Mouse (Mus musculus): ENCODE measurements around the gene Olfr1316. TPM values are rescaled to one million over a fixed set of nuclear protein-coding genes. Genes with fewer than 3 reads are reported as not detected.

The Olfr1316 gene
- not detected in 2 replicates for polyA plus RNA-seq (2016; fragmentation: Nextera tagmentation; extraction: Ambion mirVana)

- no peak for ATAC-seq (ENCODE audit: insufficient number of reproducible peaks, insufficient read depth, low FRiP score, low TSS enrichment)
- Histone ChIP-seq H3K4me1 (no peaks in the 10 kb centered on the region), H3K27ac (no peak within 1 kb of the TSS), H3K9ac (no peak within 1 kb of the TSS), H3K27me3 (no peaks in the 10 kb centered on the region), H3K9me3 (no peaks in the 10 kb centered on the region), H3K36me3 (no peaks in the 10 kb centered on the region), H3K4me2 (replicated peaks) (no peak within 1 kb of the TSS), H3K4me3 (no peak within 1 kb of the TSS)
- WGBS = 82% methylated on average over 2 of the region's 2 CpGs
Observed at GRCm38 (mm10) chr2:112134877-112135276, at the start of gene Olfr1316. Olfr1316 (minus strand) TSS chr2:112134977.

GRCm38 (mm10) chr2:112153898-112154297, 19.1 kb upstream of the Olfr1316 start, which contains the start of gene Olfr1318:
Olfr1318 (plus strand) TSS chr2:112154198.
- Histone ChIP-seq H3K4me3 (no peak within 1 kb of the TSS), H3K4me1 (no peaks in the 10 kb centered on the region), H3K27me3 (no peaks in the 10 kb centered on the region), H3K4me2 (replicated peaks) (no peak within 1 kb of the TSS), H3K27ac (no peak within 1 kb of the TSS), H3K36me3 (no peaks in the 10 kb centered on the region), H3K9me3 (no peaks in the 10 kb centered on the region), H3K9ac (no peak within 1 kb of the TSS)
- no peak for ATAC-seq (ENCODE audit: insufficient number of reproducible peaks, insufficient read depth, low FRiP score, low TSS enrichment)

- Histone ChIP-seq H3K9ac (no peak within 1 kb of the TSS), H3K36me3 (no peaks in the 10 kb centered on the region), H3K4me1 (no peaks in the 10 kb centered on the region), H3K4me2 (replicated peaks) (no peak within 1 kb of the TSS), H3K27ac (no peak within 1 kb of the TSS), H3K9me3 (no peaks in the 10 kb centered on the region), H3K27me3 (no peaks in the 10 kb centered on the region), H3K4me3 (no peak within 1 kb of the TSS)
- 82% methylated on average over 2 of the region's 2 CpGs for WGBS
- no peak for ATAC-seq (ENCODE audit: insufficient number of reproducible peaks, insufficient read depth, low FRiP score, low TSS enrichment)
Observed at GRCm38 (mm10) chr2:112140029-112140428, 5.3 kb upstream of the Olfr1316 start, which contains the start of gene Olfr1317. Olfr1317 (plus strand) TSS chr2:112140329.

- WGBS = 66% methylated on average over 1 of the region's 1 CpGs
- 0 out of 2 replicates have a peak, but pooled peaks cover 3% of the 10 kb centered on the region for H3K9me3 ChIP-seq
- no peak within 1 kb of the TSS for H3K27ac ChIP-seq
- no peak within 1 kb of the TSS for H3K9ac ChIP-seq
- no peak for ATAC-seq (ENCODE audit: insufficient number of reproducible peaks, insufficient read depth, low FRiP score, low TSS enrichment)
- H3K4me2 ChIP-seq (replicated peaks) = no peak within 1 kb of the TSS
- no peaks in the 10 kb centered on the region for H3K27me3 ChIP-seq
- H3K36me3 ChIP-seq = no peaks in the 10 kb centered on the region
- no peaks in the 10 kb centered on the region for H3K4me1 ChIP-seq
- no peak within 1 kb of the TSS for H3K4me3 ChIP-seq
Observed at GRCm38 (mm10) chr2:112115340-112115739, 19.4 kb downstream of the Olfr1316 start, which contains the start of gene Olfr1315-ps1. Olfr1315-ps1 (minus strand) TSS chr2:112115440.

- Histone ChIP-seq H3K9me3 (no peaks in the 10 kb centered on the region), H3K4me2 (replicated peaks) (no peak within 1 kb of the TSS), H3K9ac (no peak within 1 kb of the TSS), H3K27ac (no peak within 1 kb of the TSS), H3K4me1 (no peaks in the 10 kb centered on the region), H3K27me3 (no peaks in the 10 kb centered on the region), H3K36me3 (no peaks in the 10 kb centered on the region), H3K4me3 (no peak within 1 kb of the TSS)
- no peak for ATAC-seq (ENCODE audit: insufficient number of reproducible peaks, insufficient read depth, low FRiP score, low TSS enrichment)
Observed at GRCm38 (mm10) chr2:112096681-112097080, 38.1 kb downstream of the Olfr1316 start, which contains the start of gene Olfr1314. Olfr1314 (minus strand) TSS chr2:112096781.

- ATAC-seq (ENCODE audit: insufficient number of reproducible peaks, insufficient read depth, low FRiP score, low TSS enrichment) = no peak
- Histone ChIP-seq H3K4me2 (replicated peaks) (no peak within 1 kb of the TSS), H3K9me3 (no peaks in the 10 kb centered on the region), H3K27ac (no peak within 1 kb of the TSS), H3K9ac (no peak within 1 kb of the TSS), H3K27me3 (no peaks in the 10 kb centered on the region), H3K4me1 (no peaks in the 10 kb centered on the region), H3K4me3 (no peak within 1 kb of the TSS), H3K36me3 (no peaks in the 10 kb centered on the region)
Observed at GRCm38 (mm10) chr2:112077743-112078142, 57.0 kb downstream of the Olfr1316 start, which contains the start of gene Olfr1313. Olfr1313 (minus strand) TSS chr2:112077843.

Other genes starting within 250 kb of the Olfr1316 start
- gene Olfr1306, start 218.7 kb downstream of the Olfr1316 start, polyA plus RNA-seq (2016; fragmentation: Nextera tagmentation; extraction: Ambion mirVana) = not detected in 2 replicates
- not detected in 2 replicates for gene Olfr1307, start 185.5 kb downstream of the Olfr1316 start, polyA plus RNA-seq (2016; fragmentation: Nextera tagmentation; extraction: Ambion mirVana)
- not detected in 2 replicates for gene Olfr1308, start 170.0 kb downstream of the Olfr1316 start, polyA plus RNA-seq (2016; fragmentation: Nextera tagmentation; extraction: Ambion mirVana)
- not detected in 2 replicates for gene Olfr1309, start 144.7 kb downstream of the Olfr1316 start, polyA plus RNA-seq (2016; fragmentation: Nextera tagmentation; extraction: Ambion mirVana)
- not detected in 2 replicates for gene Olfr1310, start 122.3 kb downstream of the Olfr1316 start, polyA plus RNA-seq (2016; fragmentation: Nextera tagmentation; extraction: Ambion mirVana)
- not detected in 2 replicates for gene Olfr1311, start 110.6 kb downstream of the Olfr1316 start, polyA plus RNA-seq (2016; fragmentation: Nextera tagmentation; extraction: Ambion mirVana)
- gene Olfr1312, start 84.7 kb downstream of the Olfr1316 start, polyA plus RNA-seq (2016; fragmentation: Nextera tagmentation; extraction: Ambion mirVana) = not detected in 2 replicates
- gene Olfr1313, start 57.1 kb downstream of the Olfr1316 start, polyA plus RNA-seq (2016; fragmentation: Nextera tagmentation; extraction: Ambion mirVana) = not detected in 2 replicates
- gene Olfr1314, start 38.2 kb downstream of the Olfr1316 start, polyA plus RNA-seq (2016; fragmentation: Nextera tagmentation; extraction: Ambion mirVana) = not detected in 2 replicates
- gene Olfr1315-ps1, start 19.5 kb downstream of the Olfr1316 start, polyA plus RNA-seq (2016; fragmentation: Nextera tagmentation; extraction: Ambion mirVana) = not detected in 2 replicates
- not detected in 2 replicates for gene Olfr1317, start 5.4 kb upstream of the Olfr1316 start, polyA plus RNA-seq (2016; fragmentation: Nextera tagmentation; extraction: Ambion mirVana)
- not detected in 2 replicates for gene Olfr1318, start 19.2 kb upstream of the Olfr1316 start, polyA plus RNA-seq (2016; fragmentation: Nextera tagmentation; extraction: Ambion mirVana)
- gene Lpcat4, start 104.5 kb upstream of the Olfr1316 start, polyA plus RNA-seq (2016; fragmentation: Nextera tagmentation; extraction: Ambion mirVana) = 15.1 and 17.7 TPM in 2 replicates
- not detected in 2 replicates for gene Nutm1, start 124.3 kb upstream of the Olfr1316 start, polyA plus RNA-seq (2016; fragmentation: Nextera tagmentation; extraction: Ambion mirVana)
- 169 and 180 TPM in 2 replicates for gene Nop10, start 126.9 kb upstream of the Olfr1316 start, polyA plus RNA-seq (2016; fragmentation: Nextera tagmentation; extraction: Ambion mirVana)
- gene Slc12a6, start 130.8 kb upstream of the Olfr1316 start, polyA plus RNA-seq (2016; fragmentation: Nextera tagmentation; extraction: Ambion mirVana) = 12.9 and 14.3 TPM in 2 replicates
- not detected in 2 replicates for gene Gm21985, start 131.3 kb upstream of the Olfr1316 start, polyA plus RNA-seq (2016; fragmentation: Nextera tagmentation; extraction: Ambion mirVana)
- 101 and 109 TPM in 2 replicates for gene Emc4, start 233.1 kb upstream of the Olfr1316 start, polyA plus RNA-seq (2016; fragmentation: Nextera tagmentation; extraction: Ambion mirVana)
- 45.9 and 50.3 TPM in 2 replicates for gene Katnbl1, start 244.2 kb upstream of the Olfr1316 start, polyA plus RNA-seq (2016; fragmentation: Nextera tagmentation; extraction: Ambion mirVana)

All from embryonic facial prominence, embryonic 12.5 days (tissue).